Mouse (Mus musculus) limb, embryonic 11.5 days (tissue): ENCODE measurements around the gene Eid1. TPM values are rescaled to one million over a fixed set of nuclear protein-coding genes. Genes with fewer than 3 reads are reported as not detected.

Experiments used
- ATAC-seq: fragments of 200-750 bp; cut with Nextera tagmentation; 2 replicates; pipeline ENCODE4 v1.8.0; 2017; ENCODE audit warnings: low read depth; ENCODE audit not compliant: insufficient number of reproducible peaks, low FRiP score, low TSS enrichment
- DNase-seq: peaks from one replicate; pipeline ENCODE4 v3.0.0-alpha.2; 2015; ENCODE audit warnings: low spot score
- H3K27ac ChIP-seq: fragments of 300-500 bp; sonication (generic); replicated peaks from 2 replicates; pipeline ENCODE4 v1.5.1; 2014; ENCODE audit warnings: low read depth, mild to moderate bottlenecking, low read length
- H3K27me3 ChIP-seq: fragments of 300-500 bp; sonication (generic); 2 replicates; pipeline ENCODE4 v1.6.1; 2014; ENCODE audit warnings: mild to moderate bottlenecking, low read length, mixed read lengths; ENCODE audit not compliant: control insufficient read depth, insufficient read depth
- H3K36me3 ChIP-seq: fragments of 300-500 bp; sonication (generic); 2 replicates; pipeline ENCODE4 v1.6.1; 2014; ENCODE audit warnings: mild to moderate bottlenecking, low read length, moderate library complexity, mixed read lengths; ENCODE audit not compliant: control insufficient read depth, insufficient read depth
- H3K4me1 ChIP-seq: fragments of 300-500 bp; sonication (generic); 2 replicates; pipeline ENCODE4 v1.6.1; 2014; ENCODE audit warnings: low read length, mixed read lengths; ENCODE audit not compliant: control insufficient read depth, insufficient read depth
- H3K4me2 ChIP-seq: fragments of 300-500 bp; sonication (generic); 2 replicates; pipeline ENCODE4 v1.6.1; 2014; ENCODE audit warnings: low read depth, mild to moderate bottlenecking, moderate library complexity; ENCODE audit not compliant: severe bottlenecking
- H3K4me3 ChIP-seq: fragments of 300-500 bp; sonication (generic); 2 replicates; pipeline ENCODE4 v1.5.1; 2014; ENCODE audit warnings: low read depth, low read length
- H3K9ac ChIP-seq: fragments of 300-500 bp; sonication (generic); 2 replicates; pipeline ENCODE4 v1.6.1; 2014; ENCODE audit warnings: mild to moderate bottlenecking, low read length
- H3K9me3 ChIP-seq: fragments of 300-500 bp; sonication (generic); 2 replicates; pipeline ENCODE4 v1.6.1; 2016; ENCODE audit warnings: low read length; ENCODE audit not compliant: control insufficient read depth
- WGBS: fragments of 180-500 bp; shearing (Covaris S2); extraction: QIAGEN DNeasy Blood & Tissue Kit; methylation state at CpG from one replicate; pipeline ENCODE4 v1.1.7; 2014; 5-methylcytosine and 5-hydroxymethylcytosine counted together
- polyA plus RNA-seq: library from polyadenylated mRNA; unstranded; fragments of >200 nt; fragmentation: Nextera tagmentation; extraction: Ambion mirVana; gene quantifications from 2 replicates; pipeline ENCODE4 v1.2.1, GENCODE M21; 2014

Gene Eid1
- polyA plus RNA-seq, 1 experiment from 2014 or later: 232 TPM

DNA sequence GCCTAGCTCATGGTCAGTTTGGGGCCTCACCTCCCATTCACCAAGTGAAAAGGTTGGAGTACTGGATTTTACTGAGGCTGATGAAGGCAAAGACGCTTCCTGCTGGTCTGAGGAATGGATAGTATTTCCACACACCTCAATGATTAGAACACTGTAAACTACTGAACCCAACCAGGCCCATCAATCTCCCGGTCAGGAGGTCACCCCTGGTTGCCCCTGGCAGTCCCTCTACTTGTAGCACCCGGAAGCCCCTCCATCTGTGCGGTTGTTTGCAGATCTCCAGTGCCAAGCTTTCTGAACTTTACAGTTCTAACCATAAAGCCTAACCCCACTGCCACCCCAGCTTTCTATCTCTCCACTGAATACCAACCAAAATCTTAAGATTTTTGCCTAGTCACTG is 11.7 kb upstream of the Eid1 start:
- no peaks in the 10 kb centered on the region for H3K36me3 ChIP-seq
- H3K27me3 ChIP-seq: no peaks in the 10 kb centered on the region
- 0 out of 2 replicates have a peak, but pooled peaks cover 3% of the 10 kb centered on the region for H3K4me1 ChIP-seq
- ATAC-seq (peak; percentile 10; the same call in 1 of the 2 replicates), DNase-seq (peak; percentile 24)
- H3K4me2 ChIP-seq: peak overlapping the region; percentile 41
- peak overlapping the region; percentile 57; the same call in 1 of the 2 replicates for H3K9ac ChIP-seq
- 38% methylated on average over 4 of the region's 4 CpGs for WGBS
- peak overlapping the region; percentile 23; the same call in 1 of the 2 replicates for H3K4me3 ChIP-seq
- no peaks in the 10 kb centered on the region for H3K9me3 ChIP-seq
- no peak overlapping the region for H3K27ac ChIP-seq

DNA sequence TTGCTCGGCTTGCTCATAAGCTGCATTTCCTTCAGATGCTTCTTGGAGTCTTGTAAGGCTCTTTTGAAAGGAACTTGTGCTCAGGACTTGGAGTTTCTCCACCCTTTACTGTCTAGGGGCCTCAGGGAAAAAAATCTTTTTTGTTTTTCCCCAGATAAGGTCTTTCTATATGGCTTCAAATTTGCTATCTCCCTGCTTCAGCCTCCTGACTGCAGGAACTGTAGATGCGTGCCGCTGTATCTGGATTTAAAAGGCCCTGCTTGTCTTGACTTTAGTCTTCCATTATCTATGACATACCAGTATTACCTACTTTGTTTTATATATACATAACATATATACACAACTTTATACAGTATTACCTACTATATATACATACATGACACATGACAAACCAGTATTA is 10.4 kb upstream of the Eid1 start:
- WGBS: 91% methylated on average over 3 of the region's 3 CpGs

DNA sequence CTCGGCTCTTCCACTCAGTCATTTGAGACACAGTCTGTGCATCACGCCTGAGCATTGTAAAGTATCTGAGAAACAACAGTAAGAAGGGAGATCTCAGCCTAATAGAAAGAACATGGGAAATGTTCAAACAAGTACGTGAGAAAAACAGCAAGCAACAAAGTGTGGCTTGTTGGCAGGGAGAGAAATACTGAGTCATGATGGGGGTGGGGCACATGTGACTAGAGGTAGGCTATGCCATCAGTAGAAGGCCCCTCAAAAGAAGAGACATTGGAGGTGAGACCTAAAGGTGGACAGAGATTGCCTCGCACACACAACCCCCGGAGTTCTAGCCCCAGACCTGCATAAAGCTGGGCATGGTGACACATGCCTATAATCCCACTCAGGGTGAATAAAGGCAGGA is 7.7 kb upstream of the Eid1 start:
- Histone ChIP-seq H3K9me3 (no peaks in the 10 kb centered on the region), H3K36me3 (no peaks in the 10 kb centered on the region), H3K4me1 (0 out of 2 replicates have a peak, but pooled peaks cover 3% of the 10 kb centered on the region), H3K4me2 (no peak overlapping the region), H3K27me3 (no peaks in the 10 kb centered on the region), H3K27ac (no peak overlapping the region), H3K4me3 (no peak overlapping the region), H3K9ac (no peak overlapping the region)
- DNase-seq (no peak), ATAC-seq (no peak)
- WGBS: 80% methylated on average over 5 of the region's 5 CpGs

More for the DNA sequence above, 10.4 kb upstream of the Eid1 start:
- no peaks in the 10 kb centered on the region for H3K27me3 ChIP-seq
- H3K4me2 ChIP-seq: no peak overlapping the region
- DNase-seq: no peak
- H3K4me1 ChIP-seq: 0 out of 2 replicates have a peak, but pooled peaks cover 3% of the 10 kb centered on the region
- H3K9ac ChIP-seq: no peak overlapping the region
- H3K36me3 ChIP-seq: no peaks in the 10 kb centered on the region
- H3K9me3 ChIP-seq: no peaks in the 10 kb centered on the region
- ATAC-seq: no peak
- H3K4me3 ChIP-seq: no peak overlapping the region
- no peak overlapping the region for H3K27ac ChIP-seq

DNA sequence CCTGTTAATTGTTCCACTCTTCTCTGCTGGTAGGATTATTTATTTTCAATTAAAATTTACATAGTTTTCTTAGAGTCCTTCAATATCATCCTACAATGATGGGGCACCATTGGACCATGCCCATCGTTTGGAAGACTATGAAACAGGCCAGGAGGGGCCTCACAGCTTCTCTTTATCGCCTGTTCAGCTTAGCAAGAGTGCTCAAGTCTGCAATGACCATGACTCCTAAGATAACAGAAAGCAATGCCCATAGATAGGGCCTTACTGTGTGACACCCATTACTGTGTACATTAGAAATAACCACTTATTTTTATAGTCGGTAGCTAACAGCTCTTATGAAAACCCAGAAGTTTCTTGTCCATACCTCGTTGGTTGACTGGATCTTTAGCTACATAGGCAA is 7.0 kb upstream of the Eid1 start:
- Histone ChIP-seq H3K4me2 (no peak overlapping the region), H3K9ac (no peak overlapping the region), H3K4me3 (no peak overlapping the region), H3K4me1 (0 out of 2 replicates have a peak, but pooled peaks cover under 1% of the 10 kb centered on the region), H3K27me3 (no peaks in the 10 kb centered on the region), H3K36me3 (no peaks in the 10 kb centered on the region), H3K27ac (no peak overlapping the region), H3K9me3 (no peaks in the 10 kb centered on the region)
- no peak for ATAC-seq
- DNase-seq: no peak
- 87% methylated on average over 4 of the region's 4 CpGs for WGBS

DNA sequence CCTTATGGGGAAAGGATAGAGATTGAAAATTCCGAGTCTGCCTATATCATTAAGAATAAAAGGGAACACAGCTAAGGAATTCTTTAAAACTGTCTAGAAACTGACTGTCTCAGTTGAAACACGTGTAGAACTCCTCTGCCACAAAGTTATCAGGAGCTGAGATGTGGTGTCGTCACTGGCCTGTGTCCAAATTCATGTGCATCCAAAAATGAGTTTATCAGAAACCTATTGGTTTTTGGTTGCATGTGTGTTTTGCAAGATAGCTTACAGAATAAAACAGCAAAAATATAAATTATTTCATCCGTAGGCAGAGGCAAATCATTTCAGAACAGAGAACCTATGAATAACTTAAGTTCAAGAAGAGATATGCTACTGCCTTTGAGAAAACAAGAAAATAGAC is 6.2 kb upstream of the Eid1 start:
- 88% methylated on average over 4 of the region's 4 CpGs for WGBS
- Histone ChIP-seq H3K9ac (no peak overlapping the region), H3K27me3 (no peaks in the 10 kb centered on the region), H3K4me2 (no peak overlapping the region), H3K4me3 (no peak overlapping the region), H3K4me1 (no peaks in the 10 kb centered on the region), H3K9me3 (no peaks in the 10 kb centered on the region), H3K27ac (no peak overlapping the region), H3K36me3 (no peaks in the 10 kb centered on the region)
- ATAC-seq (no peak), DNase-seq (no peak)

DNA sequence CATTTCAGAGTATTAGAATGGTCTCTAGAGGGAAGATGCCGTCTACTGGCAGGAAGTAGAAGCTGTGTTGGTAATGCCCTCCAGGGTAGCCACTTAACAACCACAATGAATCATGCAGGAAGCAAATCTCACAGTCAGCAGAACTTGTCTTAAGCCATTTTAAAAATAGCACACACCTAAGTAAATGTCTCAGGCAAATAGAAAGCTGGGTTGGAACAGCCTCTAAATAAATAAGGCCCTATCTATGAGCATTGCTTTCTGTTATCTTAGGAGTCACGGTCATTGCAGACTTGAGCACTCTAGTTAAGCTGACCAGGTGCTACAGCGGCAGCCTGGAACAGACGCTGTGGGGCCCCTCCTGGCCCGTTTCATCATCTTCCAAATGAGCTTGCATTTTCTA is 5.7 kb upstream of the Eid1 start:
- DNase-seq (no peak), ATAC-seq (no peak)
- Histone ChIP-seq H3K9ac (no peak overlapping the region), H3K4me3 (no peak overlapping the region), H3K9me3 (no peaks in the 10 kb centered on the region), H3K27ac (no peak overlapping the region), H3K36me3 (no peaks in the 10 kb centered on the region), H3K4me1 (no peaks in the 10 kb centered on the region), H3K4me2 (no peak overlapping the region), H3K27me3 (no peaks in the 10 kb centered on the region)
- WGBS: 61% methylated on average over 5 of the region's 5 CpGs

DNA sequence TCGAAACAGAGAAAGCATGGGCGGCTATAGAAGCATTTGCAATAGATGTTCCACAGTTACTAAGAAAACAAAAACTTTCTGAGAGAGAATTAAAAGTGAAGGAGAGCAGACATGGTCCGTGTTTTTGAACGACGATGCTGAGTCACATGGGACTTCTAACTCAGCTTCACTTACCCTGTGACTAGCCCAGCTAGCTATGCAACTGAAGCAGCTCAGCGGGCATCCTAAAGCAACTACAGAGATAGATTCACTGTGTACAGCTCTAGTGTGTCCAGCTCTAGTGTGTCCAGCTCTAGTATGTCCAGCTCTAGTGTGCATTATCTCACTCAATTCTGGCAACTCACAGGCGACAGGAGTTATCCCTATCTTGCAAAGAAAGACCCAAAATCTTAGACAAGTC is 5.2 kb upstream of the Eid1 start:
- 86% methylated on average over 7 of the region's 7 CpGs for WGBS
- Histone ChIP-seq H3K27me3 (no peaks in the 10 kb centered on the region), H3K4me2 (no peak overlapping the region), H3K4me1 (no peaks in the 10 kb centered on the region), H3K36me3 (no peaks in the 10 kb centered on the region), H3K9ac (no peak overlapping the region), H3K4me3 (no peak overlapping the region), H3K27ac (no peak overlapping the region), H3K9me3 (no peaks in the 10 kb centered on the region)
- ATAC-seq (no peak), DNase-seq (no peak)

DNA sequence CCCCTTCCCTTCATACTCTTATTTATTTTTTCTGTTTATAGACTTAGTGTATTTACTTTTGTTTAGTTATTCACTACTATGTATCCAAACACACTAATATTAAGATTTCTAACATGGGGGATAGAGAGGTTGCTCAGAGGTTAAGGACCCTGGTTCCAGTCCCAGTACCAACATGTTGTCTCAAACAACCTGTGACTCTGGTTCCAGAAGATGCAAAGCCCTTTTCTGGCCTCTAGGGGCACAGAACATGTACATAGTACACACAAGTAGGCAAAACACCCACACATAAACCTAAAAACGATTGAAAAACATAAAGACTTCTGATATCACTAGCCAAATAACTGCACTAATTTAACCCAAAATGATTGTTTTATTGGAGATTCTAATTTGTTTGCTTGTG is 2.0 kb upstream of the Eid1 start:
- Histone ChIP-seq H3K4me1 (no peaks in the 10 kb centered on the region), H3K4me3 (no peak overlapping the region), H3K27me3 (no peaks in the 10 kb centered on the region), H3K4me2 (no peak overlapping the region), H3K9ac (no peak overlapping the region), H3K27ac (no peak overlapping the region), H3K36me3 (no peaks in the 10 kb centered on the region), H3K9me3 (no peaks in the 10 kb centered on the region)
- ATAC-seq (no peak), DNase-seq (no peak)
- WGBS: 73% methylated on average over 1 of the region's 1 CpGs

DNA sequence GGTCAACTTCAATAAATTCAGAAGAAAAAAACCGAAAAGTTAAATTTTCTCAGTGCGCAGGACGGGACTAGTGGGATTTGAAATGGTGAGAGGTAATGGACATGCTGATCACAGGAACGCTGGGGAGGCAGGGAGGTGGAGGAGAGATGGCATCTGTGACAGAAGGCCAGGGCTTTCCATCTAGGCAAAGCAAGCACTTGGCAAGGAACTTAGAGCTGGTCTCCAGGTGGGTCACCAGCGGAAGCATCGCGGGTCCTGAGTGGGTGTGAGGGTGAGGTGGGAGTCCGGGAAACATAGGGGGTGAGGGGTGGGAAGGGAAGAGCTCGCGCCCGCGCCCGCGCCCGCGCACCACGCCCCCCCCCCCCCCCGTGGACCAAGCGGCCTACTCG is 333 bp upstream of the Eid1 start:
- no peak for DNase-seq
- peak overlapping the region; percentile 66 for H3K4me2 ChIP-seq
- WGBS: 29% methylated on average over 8 of the region's 20 CpGs

More for the DNA sequence above, 333 bp upstream of the Eid1 start:
- no peaks in the 10 kb centered on the region for H3K36me3 ChIP-seq
- H3K27me3 ChIP-seq: no peaks in the 10 kb centered on the region
- H3K9me3 ChIP-seq: no peaks in the 10 kb centered on the region
- ATAC-seq: no peak; the same call in 1 of the 2 replicates
- peak overlapping the region; percentile 96 for H3K9ac ChIP-seq
- H3K27ac ChIP-seq: peak overlapping the region; percentile 79; the same call in 1 of the 2 replicates
- H3K4me3 ChIP-seq: peak overlapping the region; percentile 76
- H3K4me1 ChIP-seq: no peaks in the 10 kb centered on the region
